Mouse (Mus musculus) ES-Bruce4 (cell line): ENCODE measurements around the gene Fgfr2.

Experiments used
- EP300 ChIP-seq: IDR thresholded peaks from 2 replicates; pipeline ENCODE4 v1.6.1; 2011; ENCODE audit warnings: low read depth, low read length; ENCODE audit not compliant: insufficient read depth
- POLR2A ChIP-seq: IDR thresholded peaks from one replicate; pipeline ENCODE4 v1.8.1; 2011; ENCODE audit warnings: low read length; ENCODE audit not compliant: insufficient read depth

GRCm38 (mm10) chr7:131551931-131552741 is 1571.0 kb downstream of the Fgfr2 start:
- TF ChIP-seq POLR2A (no peak), EP300 (no peak)
